Mouse (Mus musculus): ENCODE results near the gene Adgrg1.

DNA sequence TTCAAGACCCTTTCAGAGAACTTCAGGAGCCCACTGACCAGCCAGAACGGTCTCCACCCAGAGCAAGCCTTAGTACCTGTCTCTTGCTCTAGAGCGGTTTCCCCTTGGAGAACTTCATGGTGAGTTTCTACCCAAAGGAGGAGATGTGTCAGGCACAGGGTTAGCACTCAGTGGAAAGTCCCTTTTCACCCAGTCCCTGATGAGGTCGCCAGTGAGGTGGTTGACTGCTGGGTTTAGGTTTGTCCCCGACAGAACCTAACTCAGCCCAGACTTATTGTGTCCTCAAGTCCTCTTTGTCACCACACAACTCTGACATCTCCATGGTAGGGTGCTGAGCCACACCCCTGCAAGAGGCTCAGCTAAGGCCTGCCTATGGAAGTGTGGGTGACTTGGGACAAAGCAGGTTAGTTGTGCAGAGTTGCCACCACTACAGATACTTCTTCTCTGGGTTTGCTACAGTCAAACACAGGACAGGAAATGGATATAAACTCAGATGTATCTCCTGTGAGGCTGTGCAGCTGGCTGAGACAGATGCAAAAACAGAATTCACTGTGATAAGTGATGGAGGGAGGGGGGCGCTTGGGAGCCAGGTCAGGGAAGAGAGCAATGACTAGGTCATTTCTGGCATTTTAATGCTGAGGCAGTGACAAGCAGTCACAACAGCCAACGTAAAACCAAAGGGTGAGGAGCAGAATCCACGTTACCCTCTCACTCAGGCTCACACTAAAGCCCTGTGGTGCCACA, 20.8 kb upstream of the Adgrg1 start:
- TF ChIP-seq CTCF (IDR thresholded peaks at IDR 0.05) (no peak), EP300 (IDR thresholded peaks at IDR 0.05) (no peak)

Measured in lung, postnatal 0 days (tissue).